Mouse (Mus musculus): ENCODE results near the gene Pmp22. TPM values are rescaled to one million over a fixed set of nuclear protein-coding genes. Genes with fewer than 3 reads are reported as not detected.

Gene Pmp22
- 100 to 1,000 TPM in 1 of 2 experiments, 10 to 100 TPM in 1; 92.1 to 338 TPM for total RNA-seq (2021)
- long read RNA-seq, experiment 1, transcript Pmp22-202 (4 exons, 733 nt) = minor isoform, 6 of 182 reads
- long read RNA-seq, experiment 1, transcript Pmp22-201 (5 exons, 1,800 nt) = major isoform, 91 of 182 reads
- long read RNA-seq, experiment 1, transcript Pmp22-204 (5 exons, 1,822 nt) = minor isoform, 16 of 182 reads
- long read RNA-seq, experiment 1, partial matches to known transcripts = 34 of 182 reads
- long read RNA-seq, experiment 1, other reads (novel, unspliced or antisense) = 33 of 182 reads
- long read RNA-seq, experiment 2, transcript Pmp22-202 (4 exons, 733 nt) = minor isoform, 11 of 331 reads
- long read RNA-seq, experiment 2, transcript Pmp22-201 (5 exons, 1,800 nt) = major isoform, 112 of 331 reads
- long read RNA-seq, experiment 2, transcript Pmp22-204 (5 exons, 1,822 nt) = minor isoform, 33 of 331 reads
- long read RNA-seq, experiment 2, partial matches to known transcripts = 2 of 331 reads
- long read RNA-seq, experiment 2, other reads (novel, unspliced or antisense) = 173 of 331 reads

DNA sequence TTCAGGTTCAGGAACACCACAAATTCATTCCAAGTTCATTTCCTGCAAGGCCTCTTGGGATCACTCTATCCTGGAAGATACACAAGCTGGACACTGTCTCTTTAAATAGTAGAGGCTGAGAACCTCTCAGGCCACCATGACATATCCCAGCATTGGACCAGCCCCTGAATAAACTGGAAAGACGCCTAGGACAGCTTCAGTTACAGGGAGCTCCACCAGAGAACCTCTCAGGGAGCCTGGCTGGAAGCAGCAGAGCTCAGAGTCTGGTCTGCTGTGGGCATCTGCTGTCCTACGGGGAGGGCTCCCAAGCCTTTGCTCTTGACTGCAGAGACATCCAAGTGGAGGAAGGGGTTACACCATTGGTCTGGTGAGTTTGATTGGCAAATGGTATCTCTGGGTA is at the start of gene Pmp22:
TSS of gene Pmp22 (plus strand) at position 199 of the 400 bp plus-strand sequence.
- intact Hi-C loops (cut with DNase I; ENCODE audit: low total_unique reads) = no loop called here
- DNase-seq = peak; percentile 66

DNA sequence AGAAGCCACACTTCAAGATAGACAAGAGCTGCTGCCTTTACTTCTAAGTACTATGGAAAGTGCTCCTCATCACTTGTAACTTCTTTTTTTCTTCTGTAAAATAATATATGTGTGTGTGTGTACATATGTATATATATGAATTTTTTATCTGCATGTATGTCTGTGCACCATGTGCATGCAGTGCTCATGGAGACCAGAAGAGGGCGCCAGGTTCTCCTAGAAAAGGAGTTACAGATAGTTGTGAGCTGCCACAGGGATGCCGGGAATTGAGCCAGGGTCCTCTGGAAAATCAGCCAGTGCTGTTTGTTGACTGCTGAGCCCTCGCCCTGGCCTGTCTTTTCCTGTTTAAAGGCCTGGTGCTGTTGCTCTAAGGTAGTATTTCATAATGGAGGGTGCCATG is 44.2 kb upstream of the Pmp22 start:
- DNase-seq = no peak
- intact Hi-C loops (cut with DNase I; ENCODE audit: low total_unique reads) = no loop called here

DNA sequence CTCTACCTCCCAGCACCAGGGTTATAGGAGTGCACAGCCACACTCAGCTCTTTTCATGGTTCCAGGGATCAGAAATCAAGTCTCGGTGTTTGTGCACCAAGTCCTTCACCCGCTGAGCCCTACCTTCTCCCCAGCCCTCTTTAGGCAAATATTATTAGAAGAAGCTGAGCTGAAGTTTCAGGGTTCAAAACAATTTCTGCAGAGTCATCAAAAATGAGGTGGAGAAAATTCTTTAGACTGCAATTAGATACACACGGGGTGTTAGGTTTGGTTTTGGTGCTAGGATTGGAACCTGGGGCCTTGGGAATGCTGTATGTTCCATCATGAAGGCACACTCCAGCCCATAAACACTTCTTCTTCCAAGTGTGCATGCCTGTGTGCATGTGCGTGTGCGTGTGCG is 40.1 kb upstream of the Pmp22 start:
- intact Hi-C loops (cut with DNase I; ENCODE audit: low total_unique reads) = no loop called here

DNA sequence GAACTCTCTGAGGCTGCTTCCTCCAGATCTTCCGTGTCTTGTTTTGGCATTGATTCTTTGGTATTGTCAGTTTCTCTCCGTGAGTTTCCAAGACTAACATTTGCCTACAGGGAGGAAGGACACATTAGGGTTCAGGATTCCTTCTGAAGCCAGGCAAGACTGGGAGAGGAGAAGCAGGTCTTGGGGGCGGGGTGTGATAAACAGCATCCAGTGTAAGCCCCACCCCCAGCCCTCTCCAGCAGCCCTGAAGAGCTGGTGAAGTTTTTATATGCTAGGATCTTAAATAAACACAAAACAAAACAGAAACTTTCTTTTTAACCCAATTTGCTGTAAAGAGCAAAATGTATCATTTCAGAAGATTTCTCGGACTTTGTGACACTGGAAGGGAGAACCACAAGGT is 38.6 kb upstream of the Pmp22 start:
- intact Hi-C loops (cut with DNase I; ENCODE audit: low total_unique reads) = no loop called here
- DNase-seq = no peak

More for the DNA sequence above, 40.1 kb upstream of the Pmp22 start:
- DNase-seq = no peak

DNA sequence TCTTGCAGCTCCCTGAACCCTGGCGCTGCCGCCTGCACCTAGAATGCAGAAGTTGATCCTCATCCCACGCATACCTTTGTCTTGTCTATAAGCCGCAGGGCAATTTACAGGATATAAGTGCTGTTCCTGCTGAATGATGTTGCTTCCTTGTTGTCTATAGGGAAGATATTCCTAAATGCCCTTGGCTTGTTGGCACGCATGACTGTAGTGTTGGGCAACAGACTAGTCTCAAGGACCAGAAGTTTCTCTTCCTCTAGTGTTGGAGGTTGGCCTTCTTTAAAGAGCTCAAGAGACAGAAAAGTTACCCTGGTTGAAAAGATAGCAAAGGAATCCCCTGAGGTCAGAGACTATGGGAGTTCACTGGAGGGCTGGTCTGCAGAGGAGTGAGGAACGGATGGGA is 37.8 kb upstream of the Pmp22 start:
- intact Hi-C loops (cut with DNase I; ENCODE audit: low total_unique reads) = no loop called here
- no peak for DNase-seq

DNA sequence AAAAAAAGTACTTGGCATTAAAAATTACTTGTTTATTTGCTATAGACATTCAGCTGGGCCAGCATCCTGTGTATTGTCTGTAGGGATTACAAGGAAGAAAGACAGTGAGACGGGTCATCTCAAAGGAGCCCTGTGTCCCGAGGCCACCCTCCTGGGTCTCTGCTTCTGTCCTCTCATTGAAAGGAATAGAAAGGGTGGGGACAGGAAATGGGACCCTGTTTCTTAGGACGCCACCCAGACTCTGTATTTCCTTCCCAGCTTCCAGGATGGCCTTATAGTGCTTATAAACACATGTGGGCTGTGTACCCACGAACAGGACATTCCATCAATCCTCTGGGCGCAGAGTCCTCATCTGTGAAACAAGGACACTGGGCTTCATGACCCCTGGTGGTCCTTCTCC is 36.5 kb upstream of the Pmp22 start:
- DNase-seq = no peak
- intact Hi-C loops (cut with DNase I; ENCODE audit: low total_unique reads) = no loop called here

DNA sequence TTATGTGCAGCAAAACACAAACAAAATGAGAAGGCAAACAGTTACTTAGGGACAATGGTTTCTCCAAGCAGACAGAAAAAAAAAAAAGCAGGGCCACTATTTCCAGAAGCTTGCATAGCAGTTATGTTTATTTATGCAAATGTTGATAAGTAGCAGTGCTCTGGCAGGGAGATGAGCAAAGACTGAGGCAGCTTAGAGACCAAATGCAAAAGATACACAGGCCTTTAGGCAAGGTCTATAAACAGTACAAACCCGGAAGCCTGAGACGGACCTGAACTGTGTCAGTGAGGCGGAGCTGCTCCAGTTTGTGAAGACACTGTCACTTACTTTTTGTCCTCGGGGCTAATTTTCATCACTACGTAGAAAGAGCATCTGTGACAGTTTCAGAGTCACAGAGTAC is 35.2 kb upstream of the Pmp22 start:
- no peak for DNase-seq
- intact Hi-C loops (cut with DNase I; ENCODE audit: low total_unique reads) = no loop called here

DNA sequence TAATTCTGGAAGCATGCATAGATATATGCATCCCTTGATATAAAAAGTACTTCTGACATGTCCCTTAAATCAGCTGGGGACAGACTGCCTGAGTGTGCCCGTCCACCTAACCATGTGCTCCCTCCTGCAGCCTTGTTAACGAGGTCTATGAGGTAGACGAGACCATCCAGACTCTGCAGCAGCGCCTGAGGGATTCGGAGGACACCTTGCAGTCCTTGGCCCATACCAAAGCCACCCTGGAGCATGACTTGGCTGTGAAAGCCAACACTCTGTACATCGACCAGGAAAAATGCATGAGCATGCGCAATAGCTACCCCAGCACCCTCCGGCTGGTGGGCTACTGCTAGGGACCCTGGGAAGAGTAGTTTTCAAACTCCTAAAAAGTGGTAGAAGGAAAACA is 34.3 kb upstream of the Pmp22 start:
- intact Hi-C loops (cut with DNase I; ENCODE audit: low total_unique reads) = no loop called here
- DNase-seq = no peak

DNA sequence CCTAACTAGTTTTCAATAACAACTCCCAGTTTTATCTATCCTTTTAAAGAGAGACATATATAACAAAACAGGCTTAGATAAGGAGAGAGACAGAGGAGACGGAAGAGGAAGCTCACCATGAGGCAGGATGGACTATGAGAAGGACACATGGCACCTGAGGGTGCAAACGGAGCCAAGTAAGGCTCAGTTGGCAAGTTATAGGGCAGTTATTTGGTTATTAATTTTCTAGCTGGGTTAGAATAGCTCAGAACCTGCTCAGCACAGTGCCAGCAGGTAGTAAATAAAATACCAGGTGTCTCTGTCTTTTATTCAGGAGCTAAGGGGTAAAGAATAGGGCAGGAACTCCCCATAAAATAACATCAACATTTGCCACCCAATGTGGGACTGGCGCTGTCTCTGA is 30.8 kb upstream of the Pmp22 start:
- DNase-seq = no peak
- intact Hi-C loops (cut with DNase I; ENCODE audit: low total_unique reads) = no loop called here

DNA sequence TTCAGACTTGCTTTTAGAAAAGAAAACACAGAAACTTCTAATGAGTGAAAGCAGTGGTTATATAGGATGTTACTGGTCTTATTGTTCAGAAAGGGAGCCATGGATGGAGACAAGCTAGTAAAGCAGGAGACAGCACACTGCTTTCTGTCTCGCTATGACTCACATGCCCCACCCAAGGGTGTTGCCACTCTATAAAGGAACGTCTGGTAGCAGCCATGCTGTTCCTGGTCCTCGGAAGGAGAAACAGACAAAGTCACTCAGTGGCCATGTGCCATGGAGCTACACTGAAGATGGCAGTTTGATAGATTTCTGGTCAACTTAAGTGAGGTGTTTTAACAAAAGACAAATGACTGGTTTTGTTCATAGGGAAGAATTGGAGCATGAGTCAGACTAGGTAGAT is 29.4 kb upstream of the Pmp22 start:
- no peak for DNase-seq
- intact Hi-C loops (cut with DNase I; ENCODE audit: low total_unique reads) = no loop called here

DNA sequence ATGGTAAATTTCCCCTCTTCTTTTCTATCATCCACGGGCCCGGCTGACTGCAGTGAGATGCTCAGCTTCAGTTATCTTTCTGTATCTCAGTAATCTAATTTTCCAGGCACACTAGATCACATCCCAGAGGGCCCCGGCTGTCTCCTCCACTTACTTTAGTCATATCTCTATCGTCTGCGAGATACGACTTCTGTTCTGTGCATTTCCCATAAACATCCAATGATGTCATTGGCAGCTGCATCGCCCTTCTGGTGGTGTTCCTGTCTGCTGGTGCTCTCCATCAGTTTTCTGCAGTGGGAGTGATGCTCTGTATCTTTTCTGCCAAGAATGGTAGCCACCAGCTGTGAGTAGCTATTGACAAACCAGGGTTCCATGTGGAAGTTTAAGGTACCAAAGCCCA is 25.5 kb upstream of the Pmp22 start:
- no peak for DNase-seq
- intact Hi-C loops (cut with DNase I; ENCODE audit: low total_unique reads) = no loop called here

DNA sequence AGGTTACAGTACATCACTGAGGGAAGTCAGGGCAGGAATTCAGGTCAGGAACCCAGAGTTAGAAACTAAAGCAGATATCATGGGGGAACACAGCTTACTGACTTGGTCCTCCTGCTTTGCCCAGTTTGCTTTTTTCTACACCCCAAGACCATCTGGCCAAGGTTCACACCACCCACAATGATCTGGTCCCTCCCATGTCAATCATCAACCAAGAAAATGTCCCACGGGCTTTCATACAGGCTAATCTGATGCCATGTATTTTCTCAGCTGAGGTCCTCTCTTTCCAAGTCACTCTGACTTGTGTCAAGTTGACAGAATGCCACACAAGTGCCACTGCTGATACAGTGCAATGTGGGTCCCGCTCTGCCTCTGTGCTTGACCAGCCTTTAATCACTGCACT is 24.8 kb upstream of the Pmp22 start:
- intact Hi-C loops (cut with DNase I; ENCODE audit: low total_unique reads) = no loop called here
- DNase-seq = no peak

DNA sequence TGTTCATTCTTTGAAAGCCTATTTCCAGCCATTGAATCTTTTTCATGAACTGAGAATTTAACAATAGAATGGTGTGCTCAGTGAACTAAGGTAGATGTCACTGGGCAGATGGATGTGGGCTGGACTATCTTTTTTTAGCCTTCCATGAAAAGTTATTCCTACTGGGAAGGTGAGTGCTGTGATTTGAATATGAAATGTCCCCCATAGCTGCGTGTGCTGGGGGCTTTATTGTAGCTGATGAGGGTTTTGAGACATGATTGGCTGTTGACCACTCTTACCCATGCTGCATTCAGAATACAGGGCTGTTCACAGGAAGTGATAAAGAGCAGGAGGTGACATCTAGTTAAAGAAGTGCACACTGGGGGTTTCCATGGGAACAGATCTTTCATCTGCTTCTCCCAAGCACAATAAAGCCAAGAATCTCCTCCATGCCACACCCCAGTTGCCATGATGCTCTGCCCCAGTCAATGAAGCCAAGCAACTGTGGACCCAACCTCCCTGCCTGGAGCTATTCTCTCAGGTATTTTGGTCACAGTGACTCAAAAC is 19.5 kb upstream of the Pmp22 start:
- no peak for DNase-seq
- intact Hi-C loops (cut with DNase I; ENCODE audit: low total_unique reads) = loop anchor here (2.0 kb wide), 1 partner anchor 49 kb away; no protein-coding TSS in a partner anchor

DNA sequence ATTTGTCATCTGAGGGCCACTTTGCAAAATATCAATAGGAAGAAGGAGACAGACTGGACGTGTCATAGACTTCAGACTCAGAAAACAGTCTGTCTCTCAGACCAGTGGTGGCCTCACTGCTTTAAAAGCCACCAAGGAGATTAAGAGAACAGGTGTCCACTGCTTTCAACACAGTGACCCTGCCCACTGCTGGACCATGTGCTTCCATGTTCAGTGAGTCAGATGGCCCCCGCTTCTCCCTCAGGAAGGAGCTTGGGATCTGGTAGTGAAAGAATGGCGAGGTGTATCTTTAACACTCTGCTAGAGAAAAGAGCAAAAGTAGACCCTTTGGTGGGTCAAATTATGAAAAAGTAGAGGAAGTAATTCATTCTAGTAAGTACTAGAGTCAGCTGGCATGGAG is 18.5 kb upstream of the Pmp22 start:
- no peak for DNase-seq
- intact Hi-C loops (cut with DNase I; ENCODE audit: low total_unique reads) = no loop called here

DNA sequence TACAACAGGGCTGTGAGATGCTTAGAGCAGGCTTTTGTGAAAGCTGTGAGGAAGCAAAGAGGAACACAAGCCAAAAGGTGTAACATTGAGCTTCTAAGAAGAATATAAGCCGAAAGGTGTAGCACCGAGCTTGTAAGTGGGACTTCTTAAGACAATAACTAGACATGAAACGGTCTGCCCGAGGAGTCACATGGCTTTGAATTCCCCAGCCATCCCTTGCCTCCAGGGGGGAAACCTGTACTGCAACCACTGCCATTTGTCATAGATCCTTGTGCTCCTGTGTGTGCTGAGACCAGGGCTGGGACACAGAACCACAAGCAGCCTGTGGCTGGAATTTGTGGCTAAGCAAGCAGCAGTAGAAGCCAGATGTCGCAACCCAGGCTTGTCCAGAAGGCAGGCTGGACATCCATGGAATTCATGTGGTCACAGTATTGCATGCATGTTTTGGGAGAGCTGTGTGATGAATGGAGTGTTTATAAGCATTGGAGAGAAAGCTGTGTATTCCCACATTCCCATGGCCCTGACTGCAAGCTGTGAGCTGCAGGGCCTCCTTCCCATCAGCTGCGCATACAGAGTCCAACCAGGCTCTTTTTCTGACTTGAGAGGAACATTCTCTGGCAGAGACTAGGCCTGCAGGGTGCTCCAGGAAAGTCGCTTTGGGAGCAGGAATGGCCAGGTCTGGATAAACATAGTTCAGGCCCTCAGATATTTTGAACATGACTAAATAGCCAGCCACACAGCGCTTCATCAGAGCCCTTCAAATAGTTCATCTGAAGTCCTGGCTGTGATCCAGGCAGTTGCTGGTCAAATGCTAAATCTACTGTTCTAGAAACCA is 13.8 kb upstream of the Pmp22 start:
- intact Hi-C loops (cut with DNase I; ENCODE audit: low total_unique reads) = no loop called here

DNA sequence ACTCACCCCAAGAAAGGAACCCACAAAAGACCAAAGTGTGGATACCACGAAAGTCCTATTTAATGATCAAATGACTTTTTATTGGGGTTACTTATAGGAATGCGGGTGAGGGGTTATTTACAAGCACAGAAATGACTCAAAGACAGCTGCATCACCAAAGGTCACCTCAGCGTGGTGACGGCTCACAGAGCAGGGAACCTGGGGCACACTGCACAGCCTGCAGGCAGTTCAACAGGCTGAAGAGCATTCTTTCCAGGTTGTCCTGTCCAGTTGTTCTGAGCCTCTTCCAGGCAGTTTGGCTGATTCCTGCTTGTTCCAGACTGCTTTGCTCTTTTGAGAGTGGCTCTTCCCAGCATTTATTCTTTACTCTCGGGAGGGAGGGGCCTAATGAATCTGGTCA is 12.1 kb upstream of the Pmp22 start:
- intact Hi-C loops (cut with DNase I; ENCODE audit: low total_unique reads) = no loop called here
- no peak for DNase-seq

More for the DNA sequence above, 13.8 kb upstream of the Pmp22 start:
- peak; percentile 66 for DNase-seq

DNA sequence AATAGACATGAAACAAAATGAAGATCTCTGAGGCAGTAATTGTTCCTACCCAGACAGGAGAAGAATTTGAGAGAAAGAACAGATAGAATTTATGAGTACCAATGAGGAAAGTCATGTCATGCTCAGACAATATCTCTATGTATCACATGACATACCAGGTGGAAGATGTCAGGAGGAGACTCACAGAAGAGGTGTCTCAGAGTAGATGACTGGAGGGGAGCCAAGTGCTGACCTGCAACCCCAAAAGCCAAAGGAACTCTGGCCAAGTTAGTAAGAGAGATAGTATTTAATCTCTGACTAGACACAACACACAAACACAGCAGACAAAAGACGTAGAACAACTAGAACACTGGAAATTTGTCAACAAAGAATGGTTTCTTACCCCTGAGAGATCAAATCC is 11.5 kb upstream of the Pmp22 start:
- DNase-seq = no peak
- intact Hi-C loops (cut with DNase I; ENCODE audit: low total_unique reads) = no loop called here

DNA sequence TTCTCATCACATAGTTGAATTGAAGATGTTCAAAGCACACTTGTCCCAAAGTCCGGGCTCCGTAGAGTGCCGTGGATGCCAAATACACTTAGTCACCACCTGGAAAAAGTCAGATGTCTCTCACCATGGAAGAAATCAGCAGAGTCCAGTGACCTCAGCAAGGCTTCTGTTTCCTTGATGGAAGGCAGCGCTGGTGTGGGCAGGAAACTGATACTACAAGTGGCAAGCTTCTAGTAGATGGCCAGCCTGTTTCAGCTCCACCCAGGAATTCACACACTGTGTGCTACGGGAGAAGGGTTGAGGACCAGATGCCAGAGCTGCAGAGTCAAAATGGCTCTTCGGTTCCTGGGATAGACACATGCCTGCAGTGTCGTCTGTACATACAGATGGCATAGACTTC is 9.0 kb upstream of the Pmp22 start:
- DNase-seq = peak; percentile 42
- intact Hi-C loops (cut with DNase I; ENCODE audit: low total_unique reads) = no loop called here

DNA sequence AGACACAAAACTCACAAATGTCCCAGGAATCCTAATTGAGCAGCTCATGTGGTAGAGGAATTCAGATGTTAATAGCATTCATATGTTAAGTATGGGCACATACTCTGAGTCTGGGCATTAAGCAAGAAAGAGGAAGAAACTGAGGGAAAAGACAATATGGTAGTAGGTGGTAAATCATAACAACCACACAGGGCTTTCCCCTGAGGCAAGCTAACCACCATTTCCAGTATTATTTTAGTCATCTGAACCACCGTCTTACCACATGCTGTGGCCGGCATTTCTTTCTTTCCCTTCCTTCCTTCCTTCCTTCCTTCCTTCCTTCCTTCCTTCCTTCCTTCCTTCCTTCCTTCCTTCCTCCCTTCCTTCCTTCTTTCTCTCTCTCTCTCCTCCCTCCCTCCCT is 6.5 kb upstream of the Pmp22 start:
- DNase-seq = no peak

DNA sequence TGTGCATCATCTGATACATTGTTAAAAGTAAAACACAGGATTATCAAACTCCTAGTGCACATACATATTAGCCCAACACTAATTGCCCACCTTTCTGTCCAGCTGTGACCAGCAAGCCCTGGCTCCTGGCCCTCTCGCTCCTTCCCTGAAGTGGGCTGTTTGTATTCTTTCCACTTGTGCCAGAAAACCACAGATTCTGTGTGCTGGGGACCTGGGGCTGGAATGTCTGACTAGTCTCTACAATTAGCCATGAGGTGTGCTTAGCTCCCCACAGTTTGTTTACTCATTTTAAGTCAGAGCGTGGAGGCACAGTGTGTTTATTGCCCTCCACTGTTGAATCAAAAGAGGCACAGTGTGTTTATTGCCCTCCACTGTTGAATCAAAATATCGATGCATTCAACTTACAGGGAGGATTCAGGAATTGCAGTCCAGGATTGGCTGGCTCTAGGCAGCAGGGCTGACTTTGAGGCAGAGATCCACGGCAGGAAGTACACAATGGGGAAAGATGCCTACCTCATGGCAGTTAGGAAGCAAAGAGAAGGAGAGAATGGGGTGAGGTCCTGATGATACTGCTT is 5.9 kb upstream of the Pmp22 start:
- DNase-seq = no peak
- intact Hi-C loops (cut with DNase I; ENCODE audit: low total_unique reads) = no loop called here

More for the DNA sequence above, 6.5 kb upstream of the Pmp22 start:
- intact Hi-C loops (cut with DNase I; ENCODE audit: low total_unique reads) = no loop called here

Measured in gastrocnemius, postnatal 14 days (tissue).